Mouse (Mus musculus) gastrocnemius, adult 18-20 months (tissue): Measurements from ENCODE around the gene Uchl5. TPM values are rescaled to one million over a fixed set of nuclear protein-coding genes. Genes with fewer than 3 reads are reported as not detected.

Source experiments
- DNase-seq: peaks from one replicate; pipeline ENCODE4 v3.0.0; 2021; ENCODE audit warnings: low spot score
- total RNA-seq, 2 experiments: library from RNA; stranded (reverse); gene quantifications; 2 replicates each; pipeline ENCODE4 v1.2.3; 2021

The Uchl5 gene
- total RNA-seq, 2 experiments from 2014 or later = 19.0 to 22.0 TPM

- DNase-seq = peak; percentile 13
Observed at GRCm38 (mm10) chr1:143788584-143789227, 11.6 kb downstream of the Uchl5 start.

- peak; percentile 71 for DNase-seq
Observed at GRCm38 (mm10) chr1:143803537-143803936, 26.5 kb downstream of the Uchl5 start.

GRCm38 (mm10) chr1:143809062-143809461, 32.0 kb downstream of the Uchl5 start:
- DNase-seq = peak; percentile 16

- DNase-seq = peak; percentile 80
Observed at GRCm38 (mm10) chr1:143813676-143814360, 36.7 kb downstream of the Uchl5 start.

- DNase-seq = no peak
Observed at GRCm38 (mm10) chr1:143820096-143820877, 43.2 kb downstream of the Uchl5 start.

- no peak for DNase-seq
Observed at GRCm38 (mm10) chr1:143822677-143823076, 45.6 kb downstream of the Uchl5 start.

GRCm38 (mm10) chr1:143830713-143831112, 53.6 kb downstream of the Uchl5 start:
- no peak for DNase-seq

- DNase-seq = no peak
Observed at GRCm38 (mm10) chr1:143836363-143837182, 59.5 kb downstream of the Uchl5 start.

- DNase-seq = peak; percentile 69
Observed at GRCm38 (mm10) chr1:143837681-143838080, 60.6 kb downstream of the Uchl5 start.

GRCm38 (mm10) chr1:143838896-143839410, 61.9 kb downstream of the Uchl5 start:
- DNase-seq = no peak

GRCm38 (mm10) chr1:143852329-143852728, 75.3 kb downstream of the Uchl5 start:
- no peak for DNase-seq

GRCm38 (mm10) chr1:143852779-143853358, 75.8 kb downstream of the Uchl5 start:
- DNase-seq = no peak

- DNase-seq = no peak
Observed at GRCm38 (mm10) chr1:143853691-143854115, 76.6 kb downstream of the Uchl5 start.

GRCm38 (mm10) chr1:143855706-143856105, 78.6 kb downstream of the Uchl5 start:
- no peak for DNase-seq

Other genes starting within 250 kb of the Uchl5 start
- under 1 TPM; 0.53 to 0.76 TPM for gene B3galt2, start 136.6 kb upstream of the Uchl5 start, total RNA-seq
- 10 to 100 TPM; 47.1 to 54.6 TPM for gene Cdc73, start 74.4 kb upstream of the Uchl5 start, total RNA-seq
- 10 to 100 TPM; 69.4 to 77.9 TPM for gene Glrx2, start 60.9 kb upstream of the Uchl5 start, total RNA-seq
- gene Trove2, start 204 bp upstream of the Uchl5 start, total RNA-seq = 1 to 10 TPM; 2.9 to 3.5 TPM
- 1 to 10 TPM; 4.4 to 9.9 TPM for gene Rgs2, start 226.9 kb downstream of the Uchl5 start, total RNA-seq